Mouse (Mus musculus) heart, embryonic 10.5 days (tissue): ENCODE data around the gene Ppid. TPM values are rescaled to one million over a fixed set of nuclear protein-coding genes. Genes with fewer than 3 reads are reported as not detected.
"Not testable (repeated sequence)": the region's sequence is repeated elsewhere in the genome, so short reads cannot be mapped to it uniquely, and the experiment has no call there.

Experiments used
- DNase-seq: peaks from one replicate; pipeline ENCODE4 v3.0.0-alpha.2; 2017; ENCODE audit warnings: low spot score
- H3K27ac ChIP-seq: fragments of 300-500 bp; sonication (generic); 2 replicates; pipeline ENCODE4 v1.5.1; 2016; ENCODE audit warnings: mild to moderate bottlenecking
- H3K27me3 ChIP-seq: fragments of 300-500 bp; sonication (generic); 2 replicates; pipeline ENCODE4 v1.6.1; 2016; ENCODE audit warnings: mild to moderate bottlenecking; ENCODE audit not compliant: poor library complexity, insufficient read depth, severe bottlenecking
- H3K36me3 ChIP-seq: fragments of 300-500 bp; sonication (generic); 2 replicates; pipeline ENCODE4 v1.6.1; 2016; ENCODE audit warnings: mild to moderate bottlenecking, moderate library complexity
- H3K4me1 ChIP-seq: fragments of 300-500 bp; sonication (generic); 2 replicates; pipeline ENCODE4 v1.6.1; 2016; ENCODE audit warnings: mild to moderate bottlenecking
- H3K4me3 ChIP-seq: fragments of 300-500 bp; sonication (generic); 2 replicates; pipeline ENCODE4 v1.5.1; 2016; ENCODE audit warnings: mild to moderate bottlenecking, moderate library complexity
- H3K9me3 ChIP-seq: fragments of 300-500 bp; sonication (generic); 2 replicates; pipeline ENCODE4 v1.6.1; 2016; ENCODE audit warnings: mild to moderate bottlenecking, moderate library complexity
- WGBS: fragments of 180-500 bp; shearing (Covaris S2); methylation state at CpG from one replicate; pipeline ENCODE4 v1.1.7; 2016; 5-methylcytosine and 5-hydroxymethylcytosine counted together
- polyA plus RNA-seq: library from polyadenylated mRNA; unstranded; fragments of >200 nt; fragmentation: Nextera tagmentation; extraction: Ambion mirVana; gene quantifications from 2 replicates; pipeline ENCODE4 v1.2.1, GENCODE M21; 2016

The Ppid gene
- polyA plus RNA-seq, 1 experiment from 2014 or later, result 186 TPM

GRCm38 (mm10) chr3:79563511-79563910 lies 27.6 kb upstream of the Ppid start:
- no peak overlapping the region for H3K4me3 ChIP-seq
- H3K27ac ChIP-seq, result no peak overlapping the region
- no peaks in the 10 kb centered on the region for H3K27me3 ChIP-seq
- WGBS, result 77% methylated on average over 2 of the region's 2 CpGs
- H3K36me3 ChIP-seq, result no peaks in the 10 kb centered on the region
- peaks cover 24% of the 10 kb centered on the region for H3K4me1 ChIP-seq
- no peak for DNase-seq
- H3K9me3 ChIP-seq, result no peaks in the 10 kb centered on the region

GRCm38 (mm10) chr3:79564875-79565606 lies 26.1 kb upstream of the Ppid start:
- Histone ChIP-seq H3K9me3 (no peaks in the 10 kb centered on the region), H3K36me3 (no peaks in the 10 kb centered on the region), H3K4me1 (peaks cover 24% of the 10 kb centered on the region), H3K27me3 (no peaks in the 10 kb centered on the region), H3K4me3 (no peak overlapping the region), H3K27ac (no peak overlapping the region)
- no peak for DNase-seq
- 56% methylated on average over 10 of the region's 10 CpGs for WGBS

GRCm38 (mm10) chr3:79566716-79567691 lies 24.1 kb upstream of the Ppid start:
- H3K27me3 ChIP-seq, result no peaks in the 10 kb centered on the region
- peak overlapping the region; percentile 92 for H3K4me3 ChIP-seq
- peaks cover 24% of the 10 kb centered on the region for H3K4me1 ChIP-seq
- no peaks in the 10 kb centered on the region for H3K36me3 ChIP-seq
- 4% methylated on average over 60 of the region's 60 CpGs for WGBS
- DNase-seq, result peak; percentile 77
- no peaks in the 10 kb centered on the region for H3K9me3 ChIP-seq
- H3K27ac ChIP-seq, result peak overlapping the region; percentile 93

GRCm38 (mm10) chr3:79567703-79568362 lies 23.3 kb upstream of the Ppid start, which contains the start of gene Fnip2:
TSS of gene Fnip2 (minus strand) at chr3:79567796.
- peak within 1 kb of the TSS; percentile 93 for H3K27ac ChIP-seq

GRCm38 (mm10) chr3:79568629-79569350 lies 22.4 kb upstream of the Ppid start:
- Histone ChIP-seq H3K4me1 (peaks cover 24% of the 10 kb centered on the region), H3K36me3 (no peaks in the 10 kb centered on the region), H3K9me3 (no peaks in the 10 kb centered on the region), H3K4me3 (peak overlapping the region; percentile 92), H3K27me3 (no peaks in the 10 kb centered on the region), H3K27ac (peak overlapping the region; percentile 93; the same call in 1 of the 2 replicates)
- no peak for DNase-seq
- 90% methylated on average over 16 of the region's 16 CpGs for WGBS

More at GRCm38 (mm10) chr3:79567703-79568362, 23.3 kb upstream of the Ppid start, which contains the start of gene Fnip2:
- no peaks in the 10 kb centered on the region for H3K9me3 ChIP-seq
- no peaks in the 10 kb centered on the region for H3K36me3 ChIP-seq
- no peaks in the 10 kb centered on the region for H3K27me3 ChIP-seq
- peaks cover 24% of the 10 kb centered on the region for H3K4me1 ChIP-seq
- H3K4me3 ChIP-seq, result peak within 1 kb of the TSS; percentile 92
- under 1% methylated on average over 54 of the region's 55 CpGs for WGBS
- DNase-seq, result peak; percentile 98

- WGBS, result 81% methylated on average over 3 of the region's 3 CpGs
- H3K9me3 ChIP-seq, result no peaks in the 10 kb centered on the region
- H3K4me3 ChIP-seq, result no peak overlapping the region
- no peaks in the 10 kb centered on the region for H3K27me3 ChIP-seq
- H3K4me1 ChIP-seq, result peaks cover 24% of the 10 kb centered on the region
- H3K27ac ChIP-seq, result no peak overlapping the region
- no peaks in the 10 kb centered on the region for H3K36me3 ChIP-seq
- DNase-seq, result no peak
These were observed 21.8 kb upstream of the Ppid start for GRCm38 (mm10) chr3:79569351-79569681.

- no peak overlapping the region for H3K4me3 ChIP-seq
- 72% methylated on average over 3 of the region's 3 CpGs for WGBS
These were observed 18.7 kb upstream of the Ppid start for GRCm38 (mm10) chr3:79572399-79572798.

GRCm38 (mm10) chr3:79573376-79573775 lies 17.8 kb upstream of the Ppid start:
- not testable (repeated sequence) for H3K36me3 ChIP-seq, H3K4me3 ChIP-seq, H3K27ac ChIP-seq, H3K9me3 ChIP-seq, H3K27me3 ChIP-seq, DNase-seq
- 88% methylated on average over 5 of the region's 5 CpGs for WGBS
- H3K4me1 ChIP-seq, result peaks cover 14% of the 10 kb centered on the region

More at GRCm38 (mm10) chr3:79572399-79572798, 18.7 kb upstream of the Ppid start:
- H3K4me1 ChIP-seq, result peaks cover 14% of the 10 kb centered on the region
- no peak overlapping the region for H3K27ac ChIP-seq
- no peak for DNase-seq
- no peaks in the 10 kb centered on the region for H3K27me3 ChIP-seq
- H3K36me3 ChIP-seq, result no peaks in the 10 kb centered on the region
- H3K9me3 ChIP-seq, result no peaks in the 10 kb centered on the region

GRCm38 (mm10) chr3:79574336-79574735 lies 16.8 kb upstream of the Ppid start:
- H3K27me3 ChIP-seq, result no peaks in the 10 kb centered on the region
- WGBS, result 84% methylated on average over 3 of the region's 3 CpGs
- no peaks in the 10 kb centered on the region for H3K36me3 ChIP-seq
- H3K27ac ChIP-seq, result no peak overlapping the region
- DNase-seq, result no peak
- no peak overlapping the region for H3K4me3 ChIP-seq
- peaks cover 14% of the 10 kb centered on the region for H3K4me1 ChIP-seq
- H3K9me3 ChIP-seq, result no peaks in the 10 kb centered on the region

GRCm38 (mm10) chr3:79575576-79576467 lies 15.3 kb upstream of the Ppid start:
- WGBS, result 38% methylated on average over 10 of the region's 10 CpGs

GRCm38 (mm10) chr3:79576468-79576816 lies 14.7 kb upstream of the Ppid start:
- 15% methylated on average over 3 of the region's 3 CpGs for WGBS
- no peaks in the 10 kb centered on the region for H3K9me3 ChIP-seq
- no peaks in the 10 kb centered on the region for H3K36me3 ChIP-seq
- H3K4me1 ChIP-seq, result peaks cover 14% of the 10 kb centered on the region
- DNase-seq, result no peak
- no peak overlapping the region for H3K27ac ChIP-seq
- no peaks in the 10 kb centered on the region for H3K27me3 ChIP-seq
- peak overlapping the region; percentile 5 for H3K4me3 ChIP-seq

More at GRCm38 (mm10) chr3:79575576-79576467, 15.3 kb upstream of the Ppid start:
- Histone ChIP-seq H3K9me3 (no peaks in the 10 kb centered on the region), H3K27me3 (no peaks in the 10 kb centered on the region), H3K4me3 (peak overlapping the region; percentile 5), H3K4me1 (peaks cover 14% of the 10 kb centered on the region), H3K27ac (no peak overlapping the region), H3K36me3 (no peaks in the 10 kb centered on the region)
- no peak for DNase-seq
